Mouse (Mus musculus) thymus, postnatal 4 days (tissue): Measurements from ENCODE around the gene Ncln.

Source experiments
- DNase-seq: peaks from one replicate; pipeline ENCODE4 v3.0.0; 2021

The Ncln gene

GRCm38 (mm10) chr10:81486496-81486895 is 9.7 kb downstream of the Ncln start:
- DNase-seq = no peak

DNA sequence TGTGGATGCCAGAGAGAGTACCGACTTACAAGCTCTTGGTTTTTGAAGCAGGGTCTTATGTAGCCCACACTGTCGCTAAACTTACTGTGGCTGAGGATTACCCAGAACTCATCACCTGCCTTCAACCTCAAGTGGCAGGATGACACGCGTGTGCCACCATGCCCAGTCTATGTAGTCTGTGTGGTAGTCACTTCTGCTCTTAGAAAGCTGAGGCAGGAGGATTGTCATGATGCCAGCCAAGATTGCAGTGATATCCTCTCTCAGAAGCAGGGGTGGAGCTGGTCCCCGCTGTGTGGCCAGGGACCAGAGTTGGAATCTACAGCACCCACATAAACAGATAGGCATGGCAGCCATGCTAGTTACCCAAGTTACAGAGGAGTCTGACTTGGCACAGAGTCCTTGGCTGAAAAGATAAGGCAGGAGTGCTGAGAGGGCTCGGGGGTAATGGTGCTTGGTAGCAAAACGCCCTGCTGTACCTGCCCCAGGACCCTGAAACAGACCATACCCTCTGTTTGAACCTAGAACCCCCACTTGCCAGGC is 10.6 kb downstream of the Ncln start:
- DNase-seq = no peak

GRCm38 (mm10) chr10:81485060-81485449 is 11.1 kb downstream of the Ncln start:
- peak; percentile 68 for DNase-seq

DNA sequence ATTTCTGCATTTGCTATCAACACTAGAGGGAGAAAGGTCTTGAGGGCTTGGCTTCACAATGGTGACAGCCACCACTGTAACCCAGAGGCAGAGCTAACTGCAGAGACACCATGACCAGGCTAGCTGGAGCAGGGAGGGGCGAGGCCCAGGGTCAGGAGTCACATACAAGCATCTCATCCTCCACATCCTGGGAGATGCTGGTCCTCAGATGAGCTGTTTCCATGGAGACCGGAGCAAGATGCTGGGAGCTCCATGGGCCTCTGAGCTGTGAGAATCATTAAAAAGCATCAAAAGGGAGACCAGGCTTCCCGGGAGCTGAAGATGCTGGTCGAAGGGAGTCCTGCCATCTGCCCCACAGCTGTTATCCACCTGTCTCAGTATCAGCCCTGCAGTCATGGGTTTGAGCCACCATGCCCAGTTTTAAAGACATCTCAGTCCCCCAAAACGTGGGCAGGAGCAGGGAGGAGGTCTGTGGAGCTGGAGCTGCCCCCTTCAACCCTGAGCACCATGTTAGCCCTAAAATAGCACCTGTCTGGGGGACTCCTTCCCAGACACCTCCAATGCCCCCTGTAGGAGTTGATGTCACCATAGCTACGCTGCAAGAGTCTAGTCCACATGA is 11.6 kb downstream of the Ncln start:
- DNase-seq = peak; percentile 17

GRCm38 (mm10) chr10:81483983-81484382 is 12.2 kb downstream of the Ncln start:
- DNase-seq = peak; percentile 73

GRCm38 (mm10) chr10:81482533-81482889 is 13.7 kb downstream of the Ncln start, which contains the start of gene Celf5:
TSS of gene Celf5 (minus strand) at chr10:81482709.
- peak; percentile 80 for DNase-seq

DNA sequence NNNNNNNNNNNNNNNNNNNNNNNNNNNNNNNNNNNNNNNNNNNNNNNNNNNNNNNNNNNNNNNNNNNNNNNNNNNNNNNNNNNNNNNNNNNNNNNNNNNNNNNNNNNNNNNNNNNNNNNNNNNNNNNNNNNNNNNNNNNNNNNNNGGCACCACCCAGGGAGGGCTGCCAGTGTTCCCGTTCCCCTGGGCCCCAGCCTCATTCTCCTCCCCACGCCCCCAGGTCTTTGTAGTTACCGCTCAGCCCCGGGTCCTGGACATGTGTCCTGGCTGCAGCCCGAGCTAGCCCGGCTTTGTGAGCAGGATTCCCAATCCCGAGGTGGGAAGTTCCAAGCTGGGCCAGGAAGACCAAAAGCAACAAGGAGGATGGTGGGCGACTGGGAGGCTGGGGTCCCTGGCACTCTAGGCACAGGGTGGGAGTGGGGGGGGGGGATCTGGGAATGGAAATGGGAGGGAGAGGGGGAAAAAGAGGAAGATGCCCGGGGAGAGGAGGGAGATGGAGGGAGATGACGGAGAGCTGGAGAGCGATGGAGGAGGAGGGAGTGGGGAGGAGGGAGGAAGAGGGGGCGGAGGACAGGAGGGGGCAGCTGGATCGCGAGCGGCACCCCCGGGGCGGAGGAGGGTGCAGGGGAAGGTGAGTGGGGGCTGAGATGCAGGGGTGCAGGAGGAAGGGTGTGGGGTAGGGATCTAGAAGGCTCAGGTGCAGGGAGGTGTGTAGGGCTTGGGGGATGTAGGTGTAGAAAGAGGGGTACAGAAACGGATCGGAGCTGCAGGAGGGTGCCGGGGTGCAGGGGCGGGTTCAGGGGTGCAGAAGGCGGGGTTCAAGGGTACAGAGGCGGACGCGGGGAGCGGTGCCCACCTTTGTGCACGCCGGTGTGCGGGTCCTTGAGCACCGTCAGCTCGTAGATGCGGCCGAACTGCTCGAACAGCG is 14.3 kb downstream of the Ncln start:
- DNase-seq = peak; percentile 18

- DNase-seq = no peak
Measured at GRCm38 (mm10) chr10:81474461-81474860, 21.7 kb downstream of the Ncln start.

- DNase-seq = peak; percentile 72
Measured at GRCm38 (mm10) chr10:81473003-81473451, 23.2 kb downstream of the Ncln start.

GRCm38 (mm10) chr10:81472403-81473002 is 23.7 kb downstream of the Ncln start:
- DNase-seq = no peak

- DNase-seq = peak; percentile 73
Measured at GRCm38 (mm10) chr10:81470454-81470853, 25.7 kb downstream of the Ncln start.

DNA sequence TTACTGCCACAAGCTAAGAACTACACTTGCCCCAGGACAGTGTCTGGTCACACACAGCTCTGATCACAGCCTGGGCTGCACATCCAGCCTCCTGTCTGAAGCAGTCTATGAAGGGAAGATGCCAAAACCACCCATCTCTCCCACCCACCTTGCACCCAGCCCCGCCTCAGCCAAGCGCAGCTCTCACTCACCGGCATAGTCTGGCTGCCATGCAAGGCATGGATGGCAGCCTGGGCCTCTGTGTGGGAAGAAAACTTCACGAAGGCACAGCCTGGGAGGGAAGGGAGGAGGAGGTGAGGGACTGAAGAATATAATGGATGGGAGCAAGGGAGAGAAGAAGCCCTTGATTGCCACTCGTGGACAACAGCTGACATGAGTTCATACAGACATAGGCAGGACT is 26.9 kb downstream of the Ncln start:
- DNase-seq = no peak

- DNase-seq = no peak
Measured at GRCm38 (mm10) chr10:81467670-81468235, 28.4 kb downstream of the Ncln start.

DNA sequence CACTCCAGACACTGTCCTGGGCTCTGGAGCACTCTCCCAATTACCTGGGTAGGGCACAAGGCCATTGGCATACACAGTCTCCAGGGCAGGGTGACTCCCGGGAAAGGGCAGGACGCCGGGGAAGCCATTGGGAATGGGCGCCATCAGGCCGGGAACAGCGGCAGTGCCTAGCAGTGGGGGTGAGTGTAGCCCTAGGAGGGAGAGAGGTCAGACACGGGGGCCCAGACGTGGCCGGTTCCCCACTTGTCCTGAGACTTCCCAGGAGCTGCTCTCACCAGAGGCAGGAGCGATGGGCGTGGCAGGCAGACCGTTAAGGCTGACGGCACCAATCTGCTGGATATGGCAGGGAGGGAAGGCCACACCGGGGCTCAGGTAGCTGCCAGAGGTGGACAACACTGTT is 29.3 kb downstream of the Ncln start:
- DNase-seq = peak; percentile 11

GRCm38 (mm10) chr10:81466066-81466465 is 30.1 kb downstream of the Ncln start:
- peak; percentile 7 for DNase-seq

DNA sequence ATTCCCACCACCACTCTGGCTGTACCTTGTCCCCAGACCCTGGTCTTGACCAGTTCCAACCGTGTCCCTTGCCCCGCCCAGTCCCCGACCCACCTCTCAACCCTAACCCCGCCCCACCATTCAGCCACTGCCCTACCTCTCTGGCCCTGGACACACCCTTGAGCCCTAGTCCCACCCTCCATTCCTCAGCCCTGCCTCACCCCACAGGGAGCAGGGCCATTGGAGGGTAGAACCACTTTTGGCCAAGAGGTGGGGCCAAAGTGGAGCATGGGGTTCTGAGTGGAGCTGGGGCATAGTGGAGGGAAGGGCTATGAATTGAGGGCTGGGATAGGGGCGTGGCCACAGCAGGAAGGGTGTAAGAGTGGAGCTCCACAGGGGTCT is 30.9 kb downstream of the Ncln start:
- peak; percentile 15 for DNase-seq

DNA sequence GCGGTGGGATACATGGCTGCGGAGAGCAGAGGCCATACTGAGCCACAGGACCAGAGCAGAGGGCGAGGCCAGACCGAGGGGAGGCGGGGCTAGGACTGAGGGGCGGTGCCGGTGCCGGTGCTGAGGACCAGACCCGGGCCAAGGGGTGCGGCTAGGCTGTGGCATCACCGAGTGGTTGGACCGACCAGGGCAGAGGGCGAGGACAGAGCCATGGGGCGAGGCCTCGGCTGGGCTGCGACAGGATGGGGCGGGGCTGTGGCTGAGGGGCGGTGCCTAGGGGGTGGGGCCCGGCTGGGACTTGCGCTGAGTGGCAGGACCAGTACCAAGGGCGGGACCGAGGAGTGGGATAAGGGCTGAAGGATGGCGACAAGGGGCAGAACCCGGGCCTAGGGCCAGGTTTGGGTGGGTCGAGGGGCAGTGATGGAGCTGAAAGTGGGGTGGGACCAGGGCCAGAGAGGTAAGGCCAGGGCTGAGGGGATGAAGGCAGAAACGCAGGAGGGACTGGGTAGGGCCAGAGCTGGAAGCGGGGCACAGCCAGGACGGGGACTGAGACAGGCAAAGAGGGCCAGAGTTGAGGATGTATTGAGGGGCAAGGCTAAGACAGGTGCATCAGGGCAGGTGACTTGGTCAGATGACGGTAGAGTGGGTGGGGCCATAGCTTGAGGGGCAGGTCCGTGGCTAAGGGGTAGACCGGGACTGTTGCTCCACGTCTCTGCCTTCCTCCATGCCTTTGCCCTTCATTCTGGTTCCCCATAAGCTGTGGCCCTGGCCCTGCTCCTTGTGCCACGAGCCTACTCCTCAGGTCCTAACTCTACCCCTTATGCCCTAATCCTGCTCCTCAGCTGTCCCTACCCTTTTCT is 31.6 kb downstream of the Ncln start:
- peak; percentile 58 for DNase-seq

DNA sequence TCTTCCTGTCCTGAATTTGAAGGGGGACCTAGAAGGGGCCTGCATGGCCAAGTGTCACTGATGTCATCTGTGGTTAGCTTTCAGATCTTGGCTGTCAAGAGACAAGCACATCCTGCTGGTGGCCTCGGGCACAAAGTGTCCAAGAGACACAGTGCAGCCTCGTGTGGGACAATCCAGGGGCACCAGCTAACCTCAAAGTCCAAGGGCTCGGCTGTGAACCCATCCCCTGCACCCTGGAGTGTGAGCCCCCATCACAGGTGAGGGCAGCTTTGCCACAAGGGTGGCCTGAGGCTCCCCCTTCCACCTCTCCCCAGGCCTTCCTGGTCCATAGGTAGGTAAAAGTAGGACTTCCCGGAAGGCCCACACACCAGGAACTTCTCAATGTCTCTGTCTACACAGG is 32.7 kb downstream of the Ncln start:
- peak; percentile 6 for DNase-seq

DNA sequence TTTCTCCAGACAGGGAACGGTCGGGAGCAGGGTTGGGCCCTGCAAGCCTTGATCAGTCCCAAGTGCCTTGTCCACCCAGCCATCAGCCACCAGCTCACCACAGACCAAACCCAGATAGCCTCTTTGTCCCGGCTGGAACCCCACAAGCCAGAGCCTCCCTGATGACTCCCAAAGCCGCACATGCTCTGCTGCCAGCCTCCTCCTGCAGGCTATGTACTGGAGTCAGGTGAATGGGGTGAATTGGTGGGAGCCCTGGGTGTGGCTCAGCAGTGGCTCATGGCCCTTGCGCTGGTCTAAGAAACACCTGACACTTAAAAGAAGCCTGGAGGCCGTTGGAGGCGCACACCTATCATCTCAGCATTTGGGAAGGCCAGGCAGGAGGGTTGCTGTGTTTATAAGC is 33.3 kb downstream of the Ncln start:
- DNase-seq = no peak

- peak; percentile 23 for DNase-seq
Measured at GRCm38 (mm10) chr10:81462415-81462804, 33.8 kb downstream of the Ncln start.

- peak; percentile 17 for DNase-seq
Measured at GRCm38 (mm10) chr10:81461673-81462414, 34.3 kb downstream of the Ncln start.
